Mouse (Mus musculus) R1 (cell line): ENCODE results near the gene Nrf1.

Experiments used
- DNase-seq: peaks from one replicate; pipeline ENCODE4 v3.0.0-alpha.2; 2018; ENCODE audit warnings: low read depth, low spot score

The Nrf1 gene

DNA sequence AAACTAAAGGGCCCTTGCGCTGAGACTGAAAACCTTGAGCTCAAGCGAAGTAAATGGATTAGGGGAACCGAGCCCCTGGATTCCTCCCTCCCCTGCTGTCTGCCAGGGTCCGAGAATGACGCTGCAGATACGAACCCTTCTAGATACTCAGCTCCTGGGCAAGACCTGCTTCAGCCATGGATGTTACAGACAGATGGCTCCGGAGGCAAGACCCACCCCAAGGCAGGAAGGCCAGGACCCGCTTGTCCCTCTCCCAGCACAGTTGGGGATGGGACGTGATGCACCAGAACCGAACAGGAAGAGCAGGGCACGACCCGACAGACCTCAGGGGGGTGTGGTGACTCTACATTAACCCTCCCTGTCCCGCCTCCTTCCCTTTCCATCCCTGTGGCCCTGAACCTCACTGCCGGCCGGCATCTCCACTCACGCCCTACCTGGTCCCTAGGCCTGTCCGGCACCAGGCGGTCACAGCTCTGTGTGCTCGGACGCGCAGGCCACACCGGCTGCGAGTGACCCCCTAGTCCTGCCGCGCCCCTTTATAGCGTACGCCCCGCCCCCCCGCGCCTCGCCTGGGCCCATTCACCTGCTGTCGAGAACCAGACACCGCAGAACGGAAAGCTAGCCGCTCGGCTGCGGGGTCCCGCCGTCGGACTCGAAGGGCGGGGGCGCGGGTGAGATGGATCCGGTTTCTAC is 127.6 kb downstream of the Nrf1 start:
- peak; percentile 78 for DNase-seq

DNA sequence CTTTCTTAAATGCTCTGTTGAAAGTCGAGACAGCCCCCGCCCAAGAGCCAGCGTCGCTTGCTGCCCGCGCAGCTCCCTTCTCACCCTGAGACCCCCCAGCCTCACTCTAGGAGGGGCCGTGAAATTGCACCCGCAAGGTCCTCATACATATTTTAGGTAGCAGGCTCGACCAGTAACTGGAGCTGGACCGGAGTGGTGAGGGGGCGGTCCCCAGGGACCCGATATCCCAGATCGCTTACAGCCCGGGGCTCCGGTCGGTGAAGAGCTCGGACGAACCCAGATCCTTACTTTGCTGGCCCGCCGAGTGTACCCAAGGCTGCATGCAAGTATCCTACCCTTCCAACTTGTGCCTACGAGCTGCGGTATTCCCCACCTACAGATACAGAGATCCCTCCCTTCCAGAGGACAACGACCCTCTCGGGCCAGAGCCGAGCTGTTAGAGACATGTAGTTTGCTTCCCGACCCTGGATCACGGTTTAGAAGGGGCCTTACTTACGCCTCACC is 128.2 kb downstream of the Nrf1 start:
- DNase-seq = no peak

DNA sequence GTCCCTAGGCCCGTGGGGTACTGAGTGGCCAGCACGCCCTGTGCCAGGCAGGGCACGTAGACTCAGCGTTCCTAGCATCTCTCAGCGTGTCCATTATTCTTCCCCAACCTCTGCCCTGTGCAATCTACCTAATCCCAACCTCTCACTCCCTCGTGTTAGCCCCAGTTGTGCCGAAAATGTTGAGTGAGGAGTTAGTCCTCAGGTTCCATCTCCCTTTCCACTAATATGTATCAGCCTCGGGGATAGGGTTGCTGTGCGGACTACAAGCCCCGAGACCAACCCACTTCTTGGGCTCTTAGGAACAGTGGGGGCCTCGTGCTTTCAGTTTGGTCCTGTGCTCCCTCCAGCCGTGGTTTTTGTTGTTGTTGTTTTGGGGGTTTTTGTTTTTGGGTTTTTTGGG is 128.7 kb downstream of the Nrf1 start:
- no peak for DNase-seq

DNA sequence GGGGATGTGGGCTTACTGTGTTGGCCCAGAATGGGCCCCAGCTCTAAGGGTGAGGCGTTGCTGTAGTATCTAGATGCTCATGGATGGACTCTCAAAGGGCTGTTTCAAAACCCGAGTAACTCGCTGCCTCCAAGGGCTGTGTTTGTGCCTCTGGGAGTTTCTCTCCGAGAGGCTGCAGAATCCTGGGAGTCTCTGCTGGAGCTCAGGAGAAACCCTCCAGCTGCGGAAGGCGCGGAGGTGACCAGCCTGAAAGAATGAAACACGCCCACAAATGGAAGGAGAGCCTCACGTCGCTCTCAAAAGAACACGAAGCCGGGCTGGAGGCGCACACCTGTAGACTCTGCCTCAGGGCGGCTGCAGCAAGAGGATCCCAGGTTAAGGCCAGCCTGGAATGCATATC is 129.5 kb downstream of the Nrf1 start:
- DNase-seq = peak; percentile 81

DNA sequence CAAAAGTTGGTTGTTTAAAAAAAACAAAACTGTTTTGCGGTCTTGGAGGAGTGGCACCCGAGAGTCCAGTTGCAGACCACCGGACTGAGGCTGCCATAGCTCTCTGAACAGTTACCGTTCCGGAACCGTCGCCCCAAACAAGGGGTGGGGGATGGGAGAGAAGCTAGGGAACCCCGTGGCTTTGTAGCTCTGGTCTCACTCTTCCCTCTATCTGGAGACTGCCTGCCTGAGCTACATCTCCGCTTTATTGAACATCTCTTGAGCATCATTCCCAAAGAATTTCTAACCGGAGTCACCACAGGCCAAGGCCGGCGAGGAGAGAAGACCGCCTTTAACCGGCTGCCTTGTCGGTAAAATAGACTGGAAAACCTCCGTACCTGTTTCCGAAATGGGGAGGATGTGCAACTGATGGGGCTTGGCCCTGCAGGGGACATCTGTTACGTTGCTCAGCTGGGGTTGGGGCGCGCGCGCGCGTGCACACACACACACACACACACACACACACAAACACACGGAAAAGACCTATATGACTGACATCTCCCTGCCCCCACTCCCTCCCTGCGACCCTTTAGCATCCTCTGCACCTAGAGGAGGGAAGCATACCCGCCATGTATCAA is 130.3 kb downstream of the Nrf1 start:
- peak; percentile 60 for DNase-seq

DNA sequence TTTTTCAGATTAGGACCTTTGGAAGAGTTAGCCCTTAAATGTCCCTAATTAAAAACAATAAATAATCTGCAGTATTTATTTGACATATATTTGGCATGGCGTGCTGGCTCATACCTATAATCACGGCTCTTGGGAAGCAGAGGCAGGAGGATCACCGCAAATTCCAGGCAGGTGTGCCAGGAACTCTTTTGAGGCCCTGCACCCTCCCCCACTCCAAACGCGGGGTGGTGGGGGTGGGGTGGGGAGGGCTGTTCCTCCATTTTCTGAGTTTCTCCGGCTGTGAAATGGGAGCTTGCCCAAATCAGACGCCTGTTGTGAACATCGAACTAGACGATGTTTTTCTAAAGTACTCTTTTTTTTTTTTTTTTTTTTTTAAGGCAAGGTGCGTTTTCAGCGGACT is 131.3 kb downstream of the Nrf1 start:
- DNase-seq = peak; percentile 83

DNA sequence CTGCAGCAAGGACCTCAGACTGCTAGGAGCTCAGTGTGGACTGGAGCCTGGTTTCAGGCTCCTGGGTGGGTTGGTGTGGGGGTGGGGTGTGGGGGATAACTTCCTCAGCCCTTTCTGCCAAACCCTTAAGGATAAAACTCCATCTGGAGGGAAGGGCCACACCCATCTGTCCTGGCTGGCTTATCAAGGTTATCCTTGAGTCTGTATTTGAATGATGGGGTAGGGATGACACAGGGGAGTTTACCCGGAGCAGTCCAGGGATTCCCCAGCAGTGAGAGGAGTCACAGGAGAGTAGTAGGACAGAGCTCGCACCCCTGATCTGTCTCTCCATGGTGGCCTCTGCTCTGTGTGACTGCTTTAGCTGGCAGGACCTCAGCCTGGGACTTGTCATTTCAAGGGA is 132.5 kb downstream of the Nrf1 start:
- DNase-seq = peak; percentile 84

DNA sequence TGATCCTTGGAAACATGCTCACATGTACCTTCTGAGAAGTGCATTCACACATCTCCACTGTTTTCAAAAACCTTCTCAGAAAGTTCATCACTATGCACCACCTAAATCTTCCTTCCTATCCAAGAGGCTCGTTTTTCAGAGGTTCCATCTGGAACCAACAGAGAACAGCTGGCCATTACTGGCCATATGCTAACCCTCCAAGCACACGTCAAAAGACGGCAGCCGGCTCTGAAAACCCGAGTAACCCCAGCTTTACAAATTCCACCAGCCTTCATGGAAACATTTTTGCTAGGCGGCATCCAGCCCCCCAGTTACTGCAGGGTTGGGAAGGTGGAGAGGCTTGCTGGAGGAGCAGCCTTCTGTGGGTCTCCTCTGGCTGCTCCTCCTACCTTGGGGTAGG is 134.2 kb downstream of the Nrf1 start:
- no peak for DNase-seq

DNA sequence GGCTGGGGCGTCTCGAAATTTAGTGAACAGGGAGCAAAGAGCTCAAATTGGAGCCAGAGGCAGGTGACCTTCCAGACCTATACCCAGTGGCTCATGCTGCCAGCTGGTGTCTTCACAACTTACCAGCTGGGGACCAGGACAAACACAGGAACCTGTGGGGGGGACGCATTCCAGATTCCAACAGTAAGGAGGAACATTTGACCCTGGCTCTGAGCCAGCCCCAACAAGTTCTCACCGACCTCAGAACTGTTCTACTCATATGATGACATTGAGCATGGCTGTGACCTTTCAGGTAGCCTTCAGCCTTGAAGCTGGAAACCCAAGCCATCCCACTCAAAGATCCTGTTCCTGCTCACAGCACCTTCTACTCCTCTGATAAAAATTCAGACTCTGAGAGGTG is 135.8 kb downstream of the Nrf1 start:
- peak; percentile 79 for DNase-seq

DNA sequence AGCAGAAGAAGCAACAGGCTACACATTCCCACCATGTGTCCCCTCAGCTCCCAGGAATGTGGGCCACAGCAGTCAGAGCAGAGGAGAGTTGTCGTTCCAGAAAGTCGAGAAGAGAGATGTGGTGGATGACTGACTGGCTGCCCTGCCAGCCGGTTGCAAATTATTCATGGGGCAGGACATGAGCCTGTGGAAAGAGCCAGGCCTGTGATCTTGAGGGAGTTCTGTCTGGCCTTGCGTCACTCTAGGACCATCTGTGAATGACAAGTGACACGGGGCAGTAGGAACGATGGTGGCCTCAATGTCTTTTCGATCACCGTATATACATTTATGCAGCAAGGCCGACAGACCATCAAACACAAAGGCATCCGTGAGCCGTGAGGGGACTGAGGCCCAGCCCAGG is 147.9 kb downstream of the Nrf1 start:
- no peak for DNase-seq

DNA sequence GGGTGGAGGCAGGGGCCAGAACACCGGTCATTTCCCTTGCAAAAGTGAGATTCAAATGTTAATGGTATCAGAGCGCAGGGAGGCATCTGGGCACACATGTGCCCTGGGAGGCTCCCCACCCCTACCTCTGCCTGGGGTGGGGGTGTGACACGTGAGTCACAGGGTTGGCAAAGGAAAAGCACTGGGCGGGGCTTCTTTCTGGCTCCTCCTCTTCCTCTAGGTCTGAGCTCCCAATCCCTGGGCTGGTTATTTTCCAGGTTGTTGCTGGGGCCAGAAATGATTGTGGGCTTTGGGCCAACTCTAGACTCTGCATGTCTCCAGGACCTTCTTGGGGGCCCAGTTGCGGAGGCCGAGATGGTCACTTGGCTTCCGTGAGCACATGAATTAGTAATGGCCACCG is 148.4 kb downstream of the Nrf1 start:
- DNase-seq = peak; percentile 82
